Mouse (Mus musculus): ENCODE measurements around the gene Gm14692.
"Not testable (repeated sequence)": the region's sequence is repeated elsewhere in the genome, so short reads cannot be mapped to it uniquely, and the experiment has no call there.

Gm14692 gene

DNA sequence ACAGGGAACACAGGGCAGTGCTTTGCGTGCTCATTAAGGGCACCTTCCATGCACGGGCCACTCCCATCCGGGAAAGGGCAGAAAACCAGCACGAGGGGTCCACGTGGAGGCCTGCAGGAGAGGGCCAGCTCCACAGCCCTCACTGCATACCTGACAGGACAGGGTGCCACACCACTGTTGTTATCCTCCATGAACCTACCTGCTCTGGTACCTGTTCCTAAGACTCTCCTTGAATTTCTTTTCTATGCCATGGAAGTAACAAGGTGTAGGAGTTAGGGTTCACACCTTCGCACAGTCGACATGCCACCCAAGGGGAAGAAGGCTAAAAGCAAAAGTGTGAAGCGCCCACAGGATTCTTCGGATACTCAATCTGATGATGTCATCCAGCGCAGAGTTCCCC lies at the start of gene Gm14692:
Gene Gm14692, plus strand, starts transcription at position 301 of the 400 bp plus-strand sequence.
- not testable (repeated sequence) for DNase-seq (ENCODE audit: low read depth, low spot score)

DNA sequence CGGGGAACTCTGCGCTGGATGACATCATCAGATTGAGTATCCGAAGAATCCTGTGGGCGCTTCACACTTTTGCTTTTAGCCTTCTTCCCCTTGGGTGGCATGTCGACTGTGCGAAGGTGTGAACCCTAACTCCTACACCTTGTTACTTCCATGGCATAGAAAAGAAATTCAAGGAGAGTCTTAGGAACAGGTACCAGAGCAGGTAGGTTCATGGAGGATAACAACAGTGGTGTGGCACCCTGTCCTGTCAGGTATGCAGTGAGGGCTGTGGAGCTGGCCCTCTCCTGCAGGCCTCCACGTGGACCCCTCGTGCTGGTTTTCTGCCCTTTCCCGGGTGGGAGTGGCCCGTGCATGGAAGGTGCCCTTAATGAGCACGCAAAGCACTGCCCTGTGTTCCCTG lies 2.0 kb upstream of the Gm14692 start, which contains the start of gene Gm1140:
Gene Gm1140, minus strand, starts transcription at position 101 of the 400 bp plus-strand sequence.
- DNase-seq (ENCODE audit: low read depth, low spot score) = not testable (repeated sequence)

All from 3T3-L1 (cell line).